Mouse (Mus musculus) CH12.LX (cell line): ENCODE results near the gene Sipa1l3. TPM values are rescaled to one million over a fixed set of nuclear protein-coding genes. Genes with fewer than 3 reads are reported as not detected.

ENCODE experiments used
- DNase-seq: peaks from one replicate; pipeline ENCODE4 v3.0.0-alpha.2; 2013; ENCODE audit errors: extremely low read depth
- H3K27ac ChIP-seq: 2 replicates; pipeline ENCODE4 v1.5.1; 2012; ENCODE audit warnings: low read depth, mild to moderate bottlenecking, control low read depth, moderate library complexity; ENCODE audit not compliant: insufficient read depth
- H3K27me3 ChIP-seq: replicated peaks from 2 replicates; pipeline ENCODE3; 2012; ENCODE audit warnings: inconsistent platforms
- H3K36me3 ChIP-seq, 2 experiments: replicated peaks in 1 of 2; 2 replicates each; pipeline versions ENCODE3 to v1.6.1; 2012; ENCODE audit warnings: inconsistent platforms in 1 of 2, low read length in 1 of 2, mild to moderate bottlenecking in 1 of 2, mixed read lengths in 1 of 2, moderate library complexity in 1 of 2; ENCODE audit not compliant: control insufficient read depth in 1 of 2, insufficient read depth in 1 of 2
- H3K4me1 ChIP-seq, 2 experiments: 2 replicates each; pipeline ENCODE4 v1.6.1; 2012; ENCODE audit warnings: inconsistent platforms in 1 of 2, moderate library complexity in 1 of 2; ENCODE audit not compliant: insufficient read depth in 2 of 2, control insufficient read depth in 1 of 2
- H3K4me2 ChIP-seq: 2 replicates; pipeline ENCODE4 v1.6.1; 2012; ENCODE audit warnings: low read depth, mild to moderate bottlenecking, control low read depth; ENCODE audit not compliant: poor library complexity, insufficient read depth, severe bottlenecking
- H3K4me3 ChIP-seq, 3 experiments: fragments of 150-350 bp in 1 of 3; sonication (generic) in 1 of 3; replicated peaks in 1 of 3; 2 replicates each; pipeline versions ENCODE3 to v1.5.1; 2011 to 2012; ENCODE audit warnings: low read depth in 2 of 3, low read length in 2 of 3, mild to moderate bottlenecking in 2 of 3, moderate library complexity in 2 of 3, control low read depth in 1 of 3, improper control_type of control experiment in 1 of 3, inconsistent platforms in 1 of 3, mixed read lengths in 1 of 3; ENCODE audit not compliant: poor library complexity in 1 of 3
- H3K79me2 ChIP-seq: replicated peaks from 2 replicates; pipeline ENCODE4 v1.6.1; 2012; ENCODE audit warnings: mild to moderate bottlenecking, moderate library complexity; ENCODE audit not compliant: control insufficient read depth, poor library complexity, insufficient read depth, severe bottlenecking; ENCODE audit errors: extremely low read depth
- H3K9ac ChIP-seq: 2 replicates; pipeline ENCODE4 v1.6.1; 2012; ENCODE audit warnings: low read depth, mild to moderate bottlenecking, control low read depth, moderate library complexity; ENCODE audit not compliant: insufficient read depth
- H3K9me3 ChIP-seq: replicated peaks from 2 replicates; pipeline ENCODE3; 2012; ENCODE audit warnings: low read length, inconsistent platforms, mixed read lengths
- CHD1 ChIP-seq: IDR thresholded peaks from 2 replicates; pipeline ENCODE4 v1.6.1; 2012; ENCODE audit warnings: low read depth, low read length, improper control_type of control experiment, inconsistent platforms
- CTCF ChIP-seq, 2 experiments: IDR thresholded peaks in 1 of 2; conservative IDR thresholded peaks in 1 of 2; 2 replicates each; pipeline ENCODE4 v1.5.1; 2011 to 2012; ENCODE audit warnings: low read depth in 2 of 2, low read length in 2 of 2, improper control_type of control experiment in 1 of 2, inconsistent platforms in 1 of 2, mild to moderate bottlenecking in 1 of 2, moderate library complexity in 1 of 2
- E2F4 ChIP-seq: IDR thresholded peaks from 2 replicates; pipeline ENCODE4 v1.6.1; 2011; ENCODE audit warnings: low read depth, low read length, improper control_type of control experiment; ENCODE audit not compliant: insufficient replicate concordance
- ELF1 ChIP-seq: IDR thresholded peaks from 2 replicates; pipeline ENCODE4 v1.6.1; 2014; ENCODE audit warnings: low read depth, mild to moderate bottlenecking, inconsistent platforms, low read length, improper control_type of control experiment
- GABPA ChIP-seq: IDR thresholded peaks from 2 replicates; pipeline ENCODE4 v1.6.1; 2012; ENCODE audit warnings: low read depth, low read length, improper control_type of control experiment, inconsistent platforms; ENCODE audit not compliant: insufficient replicate concordance
- HCFC1 ChIP-seq: IDR thresholded peaks from 2 replicates; pipeline ENCODE4 v1.6.1; 2012; ENCODE audit warnings: low read depth, mild to moderate bottlenecking, inconsistent platforms, low read length, improper control_type of control experiment
- KAT2A ChIP-seq: IDR thresholded peaks from 2 replicates; pipeline ENCODE4 v1.6.1; 2012; ENCODE audit warnings: low read length, improper control_type of control experiment, inconsistent platforms; ENCODE audit not compliant: insufficient replicate concordance
- MAX ChIP-seq: IDR thresholded peaks from 2 replicates; pipeline ENCODE4 v1.6.1; 2011; ENCODE audit warnings: low read length, improper control_type of control experiment
- MAZ ChIP-seq: IDR thresholded peaks from 2 replicates; pipeline ENCODE4 v1.6.1; 2012; ENCODE audit warnings: low read depth, mild to moderate bottlenecking, inconsistent platforms, low read length, improper control_type of control experiment, moderate library complexity
- MEF2A ChIP-seq: IDR thresholded peaks from 2 replicates; pipeline ENCODE4 v1.6.1; 2014; ENCODE audit warnings: low read depth, mild to moderate bottlenecking, inconsistent platforms, low read length, improper control_type of control experiment, borderline replicate concordance
- NELFE ChIP-seq: IDR thresholded peaks from 2 replicates; pipeline ENCODE4 v1.6.1; 2011; ENCODE audit warnings: low read depth, low read length, improper control_type of control experiment
- NRF1 ChIP-seq: IDR thresholded peaks from 2 replicates; pipeline ENCODE4 v1.6.1; 2014; ENCODE audit warnings: low read depth, mild to moderate bottlenecking, inconsistent platforms, low read length, improper control_type of control experiment, moderate library complexity
- POLR2AphosphoS2 ChIP-seq: IDR thresholded peaks from 2 replicates; pipeline ENCODE4 v1.6.1; 2011; ENCODE audit warnings: low read depth, low read length, improper control_type of control experiment
- RAD21 ChIP-seq: IDR thresholded peaks from 2 replicates; pipeline ENCODE4 v1.6.1; 2011; ENCODE audit warnings: low read depth, mild to moderate bottlenecking, low read length, improper control_type of control experiment, moderate library complexity
- SIN3A ChIP-seq: IDR thresholded peaks from 2 replicates; pipeline ENCODE4 v1.6.1; 2012; ENCODE audit warnings: low read length, improper control_type of control experiment, inconsistent platforms
- SMC3 ChIP-seq: IDR thresholded peaks from 2 replicates; pipeline ENCODE4 v1.6.1; 2011; ENCODE audit warnings: low read depth, low read length, improper control_type of control experiment
- TCF12 ChIP-seq: IDR thresholded peaks from 2 replicates; pipeline ENCODE4 v1.6.1; 2014; ENCODE audit warnings: low read depth, mild to moderate bottlenecking, inconsistent platforms, low read length, improper control_type of control experiment
- UBTF ChIP-seq: IDR thresholded peaks from 2 replicates; pipeline ENCODE4 v1.6.1; 2012; ENCODE audit warnings: low read depth, mild to moderate bottlenecking, inconsistent platforms, low read length, improper control_type of control experiment, moderate library complexity
- USF2 ChIP-seq: conservative IDR thresholded peaks from 2 replicates; pipeline ENCODE4 v1.6.1; 2011; ENCODE audit warnings: low read depth, low read length, improper control_type of control experiment
- ZC3H11A ChIP-seq: IDR thresholded peaks from 2 replicates; pipeline ENCODE4 v1.6.1; 2012; ENCODE audit warnings: low read depth, mild to moderate bottlenecking, inconsistent platforms, low read length, improper control_type of control experiment
- ZKSCAN1 ChIP-seq: IDR thresholded peaks from 2 replicates; pipeline ENCODE4 v1.6.1; 2012; ENCODE audit warnings: low read depth, inconsistent platforms, low read length, improper control_type of control experiment, borderline replicate concordance
- ZNF384 ChIP-seq: IDR thresholded peaks from 2 replicates; pipeline ENCODE4 v1.6.1; 2012; ENCODE audit warnings: low read depth, low read length, improper control_type of control experiment, inconsistent platforms
- dilution Hi-C: fragments of 300-500 bp; cut with MboI; formaldehyde crosslinking; loops from 2 replicates; pipeline ENCODE4 v1.14.3; 2020; ENCODE audit warnings: low sequenced_read_pairs; ENCODE audit not compliant: extremely low pct_unique_long_range_greater_than_20kb, extremely low pct_ligation_motif_present
- in situ Hi-C: fragments of 300-500 bp; cut with MboI; formaldehyde crosslinking; loops from 3 replicates; pipeline ENCODE4 v1.14.3; 2019; ENCODE audit warnings: low sequenced_read_pairs, low pct_ligation_motif_present, low pct_unique_long_range_greater_than_20kb, mixed read lengths
- polyA plus RNA-seq: library from polyadenylated mRNA; unstranded; fragments of >175 nt; gene quantifications from 2 replicates; pipeline ENCODE4 v1.2.1, GENCODE M21; 2012; ENCODE audit warnings: low read depth; ENCODE audit not compliant: insufficient read length
- total RNA-seq, 2 experiments: library from RNA; depleted of rRNA; stranded (reverse); fragments of 300-350 nt in 1 of 2; fragments of >200 nt in 1 of 2; gene quantifications; 2 replicates each; pipeline ENCODE4 v1.2.3; 2012 to 2014

The Sipa1l3 gene
- total and polyA plus RNA-seq, 3 experiments: 1.6 to 8.8 (median 5.9) TPM

GRCm38 (mm10) chr7:29406855-29407254, 111.6 kb downstream of the Sipa1l3 start:
- no peak for DNase-seq
- peaks cover 5% of the 10 kb centered on the region for H3K9me3 ChIP-seq
- no peak overlapping the region for H3K4me2 ChIP-seq
- dilution Hi-C loops: no loop called here
- no peaks in the 10 kb centered on the region for H3K36me3 ChIP-seq
- peaks cover 0 to 15% of the 10 kb centered on the region in 2 experiments; a peak in 2 of 4 replicates for H3K4me1 ChIP-seq
- no peaks in the 10 kb centered on the region for H3K79me2 ChIP-seq
- TF ChIP-seq ZKSCAN1 (no peak), KAT2A (no peak), ZNF384 (no peak), SIN3A (no peak), MEF2A (no peak)
- H3K27ac ChIP-seq: no peak overlapping the region
- H3K4me3 ChIP-seq: no peak overlapping the region
- no peak overlapping the region for H3K9ac ChIP-seq
- in situ Hi-C loops: no loop called here
- no peaks in the 10 kb centered on the region for H3K27me3 ChIP-seq

GRCm38 (mm10) chr7:29404126-29404525, 114.3 kb downstream of the Sipa1l3 start:
- in situ Hi-C loops (no loop called here), dilution Hi-C loops (no loop called here)
- peaks cover 5% of the 10 kb centered on the region for H3K9me3 ChIP-seq
- H3K27ac ChIP-seq: no peak overlapping the region
- H3K36me3 ChIP-seq: peaks cover 3 to 19% of the 10 kb centered on the region in 2 experiments
- H3K4me2 ChIP-seq: no peak overlapping the region
- peaks cover 0 to 21% of the 10 kb centered on the region in 2 experiments; a peak in 2 of 4 replicates for H3K4me1 ChIP-seq
- TF ChIP-seq CTCF (conservative IDR thresholded peaks at IDR 0.05 in 1 of 2, IDR thresholded peaks at IDR 0.05 in 1 of 2; ENCODE audit: low read depth in 2 of 2, low read length in 2 of 2): no peak
- TF ChIP-seq NELFE: no peak
- no peak for TF ChIP-seq SIN3A
- no peak for TF ChIP-seq ZC3H11A
- TF ChIP-seq USF2: no peak
- TF ChIP-seq MAX: no peak
- no peak for TF ChIP-seq MAZ
- no peak for TF ChIP-seq UBTF
- no peak for TF ChIP-seq NRF1
- no peak for TF ChIP-seq ELF1
- no peak for TF ChIP-seq KAT2A
- no peak for TF ChIP-seq ZNF384
- no peak for TF ChIP-seq SMC3
- TF ChIP-seq CHD1: no peak
- no peak for TF ChIP-seq E2F4
- TF ChIP-seq TCF12: no peak
- TF ChIP-seq POLR2AphosphoS2: no peak
- no peak for TF ChIP-seq GABPA
- TF ChIP-seq RAD21: no peak
- TF ChIP-seq HCFC1: no peak
- no peak overlapping the region for H3K9ac ChIP-seq
- no peak overlapping the region for H3K4me3 ChIP-seq
- no peaks in the 10 kb centered on the region for H3K79me2 ChIP-seq
- H3K27me3 ChIP-seq: no peaks in the 10 kb centered on the region
- no peak for DNase-seq
